Mouse (Mus musculus) lung, postnatal 0 days (tissue): ENCODE results near the gene Olfr1373.

ENCODE experiments used
- CTCF ChIP-seq: IDR thresholded peaks from 2 replicates; pipeline ENCODE4 v1.5.1; 2016; ENCODE audit warnings: antibody characterized with exemption, mild to moderate bottlenecking
- EP300 ChIP-seq: IDR thresholded peaks from 2 replicates; pipeline ENCODE4 v1.6.1; 2016; ENCODE audit warnings: antibody characterized with exemption, mild to moderate bottlenecking, control low read depth

DNA sequence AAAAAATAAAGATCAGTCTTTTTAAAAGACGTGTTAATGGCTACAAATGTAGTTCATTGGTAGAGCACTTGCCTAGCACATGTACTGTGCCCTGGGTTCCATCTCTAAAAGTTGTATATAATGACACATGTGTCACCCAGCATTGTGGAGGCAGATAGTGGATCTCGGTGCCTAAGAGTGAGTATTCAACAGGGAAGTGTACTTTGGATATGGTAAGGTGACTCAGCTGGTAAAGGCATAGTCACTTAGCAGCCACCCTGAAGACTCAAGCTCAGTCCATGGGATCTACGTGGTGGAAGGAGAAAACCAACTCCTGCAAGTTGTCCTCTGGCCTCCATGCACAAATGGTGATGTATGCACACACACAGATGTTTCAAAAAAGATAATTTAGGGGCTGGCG, 20.9 kb downstream of the Olfr1373 start:
- TF ChIP-seq CTCF (no peak), EP300 (no peak)
